Mouse (Mus musculus): Measurements from ENCODE around the gene Golga2. TPM values are rescaled to one million over a fixed set of nuclear protein-coding genes. Genes with fewer than 3 reads are reported as not detected.
A peak's percentile ranks its signal among the peaks of the same experiment; 100 is the strongest.

The Golga2 gene
- total RNA-seq, 2 experiments from 2014 or later = 79.9 to 81.2 TPM

DNA sequence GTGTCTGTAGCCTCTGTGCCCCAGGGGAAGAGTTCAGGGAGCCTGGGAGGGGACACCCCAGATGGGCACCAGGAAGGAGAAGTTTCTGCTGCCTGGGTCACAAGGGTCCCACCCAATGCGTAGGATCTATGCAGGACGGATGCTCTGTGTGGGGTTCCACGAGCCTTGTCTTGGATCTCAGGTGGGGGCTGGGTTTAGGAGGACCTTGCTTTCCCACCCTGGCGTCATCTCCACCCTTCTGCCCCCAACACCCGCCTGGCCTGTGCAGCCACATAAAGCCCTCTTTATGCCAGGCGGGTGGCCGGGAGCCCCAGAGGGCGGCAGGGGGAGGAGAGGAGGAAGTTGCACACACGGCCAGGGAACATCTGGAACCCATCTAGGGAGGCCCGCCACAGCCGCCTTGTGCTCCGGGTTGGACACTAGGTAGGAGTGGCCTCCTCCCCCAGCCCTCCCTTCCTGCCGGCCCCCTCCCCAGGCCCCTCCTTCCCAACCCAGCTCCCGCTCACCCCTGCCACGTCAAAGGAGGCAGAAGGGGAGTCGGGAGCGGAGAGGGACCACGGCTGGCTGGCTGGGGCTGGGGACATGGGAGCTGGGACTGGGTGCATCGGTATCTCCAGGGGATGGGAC lies 30.7 kb downstream of the Golga2 start:
- DNase-seq = no peak

DNA sequence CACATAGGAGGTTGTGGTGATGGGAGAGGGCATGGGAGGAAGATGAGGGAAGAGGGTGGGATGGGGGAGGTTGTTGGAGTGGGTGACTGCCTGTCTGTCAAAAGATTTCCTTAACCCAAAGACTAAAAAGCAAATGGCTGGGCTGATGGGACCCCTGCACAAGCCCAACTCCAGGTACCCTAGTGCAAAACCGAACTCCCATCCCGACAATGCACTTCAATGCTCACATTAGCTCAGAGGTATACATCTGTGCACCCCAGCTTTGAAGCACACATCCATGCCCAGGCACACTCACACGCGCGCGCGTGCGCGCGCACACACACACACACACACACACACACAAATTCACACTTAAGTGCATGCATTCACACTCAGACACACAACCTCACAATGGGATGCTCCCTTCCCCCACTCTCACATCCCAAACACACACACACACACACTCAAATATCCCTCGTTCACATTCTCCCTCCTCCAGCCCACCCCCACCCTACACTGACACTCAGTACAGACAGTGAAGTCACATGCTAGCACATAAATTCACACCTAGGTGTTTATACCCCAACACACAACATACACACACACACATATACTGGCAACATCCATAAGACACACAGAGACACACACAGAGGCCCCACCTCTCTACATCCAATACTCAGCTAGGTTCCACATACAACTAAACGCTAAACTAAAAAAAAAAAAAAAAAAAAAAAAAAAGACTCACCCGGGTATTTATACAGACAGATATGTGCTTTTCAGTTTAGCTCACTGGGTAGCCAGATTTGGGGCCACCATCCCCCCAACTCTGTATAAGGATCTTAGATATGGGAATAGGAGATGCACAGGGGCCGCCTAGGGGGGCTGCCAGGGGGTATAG lies 31.8 kb downstream of the Golga2 start:
- no peak for DNase-seq

DNA sequence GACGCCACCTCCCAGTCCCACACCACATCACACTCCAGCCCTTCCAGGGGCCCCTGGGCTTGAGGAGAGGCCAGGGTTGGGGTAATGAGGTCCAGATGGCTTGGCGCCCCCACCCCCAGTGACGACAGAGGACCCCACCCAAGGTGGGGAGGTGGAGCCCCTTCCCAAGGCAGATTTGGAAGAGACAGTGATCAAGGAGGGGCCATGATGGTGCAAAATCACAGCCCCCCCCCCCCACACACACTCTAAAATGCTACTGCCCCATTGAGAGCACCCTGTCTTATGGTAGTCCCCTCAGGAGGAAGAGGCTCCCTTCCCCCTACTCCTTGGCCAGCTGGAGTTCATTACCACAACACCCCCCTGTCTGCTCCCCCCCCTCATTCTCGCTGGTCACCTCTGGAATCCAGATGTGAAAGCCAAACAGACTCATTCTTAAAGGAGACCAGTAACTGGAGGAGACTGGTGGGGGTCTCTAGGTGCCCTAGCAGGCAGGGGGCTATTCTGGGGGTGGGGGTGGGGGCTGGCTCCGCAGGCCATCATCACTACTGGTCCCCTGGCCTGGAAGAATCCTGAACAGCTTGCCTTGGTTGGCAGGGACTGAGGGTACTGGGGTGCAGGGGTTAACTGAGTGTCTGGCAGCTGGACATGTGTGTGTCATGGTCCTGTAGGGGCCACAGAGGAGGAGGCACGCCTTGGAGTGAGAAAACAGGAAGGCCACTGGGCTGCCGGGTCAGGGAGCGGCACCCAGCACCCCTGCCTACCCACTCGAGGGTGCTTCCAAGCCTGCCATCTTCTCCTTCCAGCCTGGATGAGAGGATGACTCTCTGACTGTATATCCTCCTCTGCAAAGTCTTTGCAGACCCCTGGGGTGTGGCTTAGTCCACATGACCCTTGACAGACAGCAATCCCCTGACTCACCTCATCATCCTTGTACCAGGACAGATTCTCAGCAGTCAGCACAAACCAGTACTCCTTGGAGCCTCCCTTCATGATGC lies 32.7 kb downstream of the Golga2 start:
- no peak for DNase-seq

DNA sequence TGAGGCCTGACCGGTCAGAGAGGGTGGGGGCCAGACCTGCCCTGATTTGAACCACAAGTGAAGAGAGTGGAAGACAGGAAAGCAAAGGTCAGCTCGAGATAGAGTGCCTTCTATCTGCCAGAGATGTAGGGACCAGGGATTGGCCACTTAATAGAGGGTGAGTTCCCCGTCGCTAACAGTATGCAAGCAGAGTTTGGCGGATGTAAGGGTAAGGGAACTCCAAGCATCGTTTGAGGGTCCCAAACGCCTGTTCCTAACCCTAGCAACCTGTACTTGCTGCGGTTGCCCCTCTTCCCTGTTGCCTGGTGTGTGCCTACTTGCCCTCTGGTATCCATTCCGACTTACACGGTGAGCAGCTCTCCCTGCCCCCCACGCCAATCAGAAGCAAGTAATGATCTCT lies 33.5 kb downstream of the Golga2 start:
- no peak for DNase-seq

DNA sequence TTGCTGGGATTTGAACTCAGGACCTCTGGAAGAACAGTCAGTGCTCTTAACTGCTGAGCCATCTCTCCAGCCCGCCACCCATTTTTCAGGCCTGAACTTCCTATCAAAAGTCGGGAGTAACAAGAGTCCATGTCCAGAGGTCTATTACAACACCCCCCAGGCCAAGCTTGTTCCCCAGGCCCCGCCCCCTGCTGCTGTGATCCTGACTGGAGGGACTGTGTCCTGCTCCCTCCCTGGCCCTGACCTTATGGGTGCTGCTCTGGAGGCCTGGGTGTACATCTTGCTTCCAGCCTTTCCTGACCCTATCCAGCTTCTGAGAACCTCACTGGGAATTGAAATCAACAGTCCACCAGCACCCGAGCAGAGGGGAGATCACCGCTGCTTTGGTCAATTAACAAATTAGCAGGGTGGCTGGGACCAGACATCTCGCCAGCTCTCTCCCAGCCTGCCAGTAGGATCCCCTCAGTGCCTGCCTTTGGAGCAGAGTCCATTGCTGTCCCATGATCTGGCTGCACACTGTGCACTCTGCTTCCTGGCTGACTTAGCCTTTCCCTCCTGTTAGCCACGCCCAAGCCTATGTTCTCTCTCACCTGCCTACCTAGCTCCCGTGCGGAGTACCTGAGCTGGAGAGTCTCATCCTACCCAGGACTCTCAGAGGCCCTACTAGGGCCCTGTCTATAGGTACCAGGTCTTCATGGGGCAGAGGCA lies 34.6 kb downstream of the Golga2 start:
- DNase-seq = no peak

DNA sequence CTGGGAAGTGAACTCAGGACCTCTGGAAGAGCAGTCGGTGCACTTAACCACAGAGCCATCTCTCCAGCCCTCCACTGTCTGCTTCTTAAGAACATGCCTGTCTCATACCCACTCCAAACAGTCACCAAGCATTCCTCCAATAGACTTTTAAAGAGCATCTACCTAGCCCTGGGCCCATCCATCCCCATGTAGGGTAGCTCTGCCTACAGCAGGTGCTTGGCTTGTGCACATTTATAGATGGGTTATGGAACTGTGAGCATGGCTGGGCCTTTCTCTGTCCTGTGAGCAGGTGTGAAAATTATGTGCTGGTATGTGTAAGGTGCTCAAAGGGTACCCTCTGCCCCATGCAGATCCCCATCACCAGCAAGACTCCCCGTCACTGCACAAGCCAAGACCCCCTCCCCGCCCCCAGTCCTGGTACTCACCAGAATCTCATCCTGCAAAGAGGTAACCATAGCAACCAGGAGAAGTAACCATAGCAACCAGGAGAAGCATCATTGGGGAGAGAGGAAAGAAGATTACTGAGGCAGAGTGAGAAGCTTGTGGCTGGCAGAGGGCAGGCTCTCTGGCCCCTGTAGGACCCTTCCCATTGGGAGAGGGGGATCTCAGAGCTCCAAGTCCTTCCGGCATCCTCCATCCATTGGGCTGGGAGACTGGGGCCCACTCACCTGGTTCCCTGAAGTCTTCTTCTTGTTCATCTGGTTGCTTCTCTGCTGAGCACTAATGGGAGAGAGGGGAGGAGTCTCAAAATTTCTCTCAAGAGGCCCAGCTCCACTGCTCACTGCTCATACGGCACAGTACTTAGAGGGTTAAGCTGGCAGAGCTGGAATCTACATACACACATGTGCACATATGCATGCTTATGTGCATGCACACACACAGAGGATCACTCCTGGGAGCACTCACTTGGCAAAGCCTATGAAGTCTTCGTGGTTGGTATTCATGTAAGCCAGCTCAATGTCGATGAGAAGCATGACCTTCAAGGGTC lies 35.9 kb downstream of the Golga2 start:
- no peak for DNase-seq

DNA sequence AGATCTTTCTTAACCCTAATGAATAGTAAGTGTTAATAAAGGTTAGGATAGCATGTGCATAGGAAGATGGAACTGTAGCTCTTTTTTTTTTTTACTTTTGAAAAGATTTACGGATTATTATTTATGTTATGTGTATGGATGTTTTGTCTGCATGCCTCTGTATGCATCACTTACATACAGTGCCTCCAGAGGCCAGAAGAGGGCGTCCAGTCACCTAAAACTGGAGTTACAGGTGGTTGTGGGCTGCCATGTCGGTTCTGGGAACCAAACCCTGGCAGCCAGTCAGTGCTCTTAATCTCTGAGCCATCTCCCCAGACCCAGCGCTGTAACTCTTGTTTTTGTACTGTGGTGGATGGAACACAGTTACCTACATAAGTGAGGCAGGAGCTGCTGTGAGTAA lies 37.1 kb downstream of the Golga2 start:
- no peak for DNase-seq

DNA sequence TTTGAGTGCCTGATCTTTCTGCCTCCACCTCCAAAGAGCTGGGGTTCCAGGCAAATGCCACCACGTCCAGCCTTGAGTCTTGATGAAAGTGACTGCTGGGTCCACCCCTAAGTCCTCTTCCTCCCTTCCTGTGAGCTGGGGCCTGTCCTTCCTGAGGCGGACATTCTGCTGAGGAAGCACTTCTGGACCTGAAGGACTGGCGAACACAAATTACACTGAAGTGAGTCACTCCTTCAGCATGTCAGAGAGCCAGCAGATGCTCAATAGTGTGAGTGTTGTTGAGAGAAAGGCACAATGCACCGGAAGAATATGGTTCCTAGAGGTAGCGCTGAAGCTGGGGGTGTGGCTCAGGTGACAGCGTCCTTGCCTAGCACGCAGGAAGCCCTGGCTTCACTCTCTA lies 38.2 kb downstream of the Golga2 start:
- DNase-seq = no peak

DNA sequence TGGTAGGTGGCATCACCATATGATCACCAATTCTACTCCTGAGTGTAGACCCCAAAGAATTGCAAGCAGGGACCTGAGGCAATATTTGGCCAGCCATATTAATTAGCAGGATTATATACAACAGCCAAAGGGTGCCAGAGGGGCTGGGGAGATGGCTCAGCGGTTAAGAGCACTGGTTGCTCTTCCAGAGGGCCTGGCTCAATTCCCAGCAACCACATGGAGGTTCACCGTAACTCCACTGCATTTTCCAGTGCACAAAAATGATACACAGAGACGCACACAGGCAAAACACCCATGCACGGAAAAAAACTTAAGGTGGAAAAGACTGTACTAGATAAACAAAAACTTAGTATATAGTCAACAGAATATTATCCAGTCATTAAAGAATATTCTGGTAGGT lies 40.0 kb downstream of the Golga2 start:
- DNase-seq = no peak

DNA sequence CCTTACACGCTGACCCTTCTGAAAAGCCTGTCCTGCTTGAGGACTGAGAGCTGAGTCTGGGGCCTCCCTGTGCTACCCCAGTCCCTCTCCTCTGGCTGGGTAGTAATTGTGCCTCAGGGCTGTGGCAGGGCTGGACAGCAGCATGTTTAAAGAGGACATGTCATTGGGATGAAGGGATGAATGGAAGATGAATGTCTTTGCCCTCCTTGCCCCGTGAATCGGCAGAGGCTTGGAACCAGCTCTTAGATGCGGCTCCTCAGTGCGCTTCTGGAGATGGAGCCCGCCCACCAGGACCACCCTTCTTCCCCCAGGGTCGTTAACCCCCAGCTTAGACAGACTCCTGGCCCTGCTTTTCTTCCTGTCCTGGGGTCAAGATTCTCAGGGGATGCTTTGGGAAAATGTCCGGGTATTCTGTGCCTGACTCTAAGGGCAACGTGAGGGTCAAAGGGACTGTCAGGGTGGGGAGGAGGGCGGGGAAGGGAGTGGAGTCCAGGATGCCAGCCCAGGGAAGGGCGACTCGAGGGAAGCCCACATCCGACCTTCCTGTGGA lies 41.8 kb downstream of the Golga2 start:
- no peak for DNase-seq

DNA sequence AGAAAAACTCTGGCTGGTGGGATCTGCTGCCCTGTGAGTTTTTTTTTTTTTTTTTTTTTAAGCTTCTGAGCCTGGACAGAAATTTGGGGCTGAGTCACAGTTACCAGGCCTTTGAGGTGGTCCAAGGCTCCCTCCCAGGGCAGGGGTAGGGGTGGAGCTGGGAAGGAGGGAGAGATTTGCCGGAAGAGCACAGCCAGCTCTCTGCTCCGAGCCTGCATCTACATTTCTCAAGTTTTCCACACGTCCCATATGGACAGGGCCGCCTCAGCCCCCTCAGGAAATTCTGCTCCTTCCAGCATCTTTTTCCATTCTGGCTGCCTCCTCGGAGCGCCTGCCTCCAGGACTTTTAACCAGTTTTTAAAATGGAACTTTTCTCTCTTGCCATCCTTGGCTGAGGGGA lies 42.3 kb downstream of the Golga2 start:
- DNase-seq = no peak

DNA sequence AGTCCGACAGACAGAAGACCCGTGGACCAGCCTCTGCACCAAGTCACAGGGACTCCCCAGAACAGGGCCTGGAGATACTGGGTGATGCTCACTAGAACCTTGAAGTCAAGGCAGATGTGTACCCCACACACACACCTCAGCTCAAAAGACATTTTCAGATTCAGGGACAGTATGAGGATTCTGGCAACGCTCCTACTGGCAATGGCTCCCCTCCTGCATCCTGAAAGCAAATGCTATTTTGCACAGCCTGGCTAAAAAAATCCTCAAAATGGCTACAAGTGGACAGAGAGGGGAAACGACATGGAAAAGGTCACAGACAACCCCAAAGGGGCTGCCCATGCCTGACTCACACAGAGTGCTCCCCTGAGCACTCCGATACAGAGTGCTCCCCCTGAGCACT lies 45.0 kb downstream of the Golga2 start:
- no peak for DNase-seq

DNA sequence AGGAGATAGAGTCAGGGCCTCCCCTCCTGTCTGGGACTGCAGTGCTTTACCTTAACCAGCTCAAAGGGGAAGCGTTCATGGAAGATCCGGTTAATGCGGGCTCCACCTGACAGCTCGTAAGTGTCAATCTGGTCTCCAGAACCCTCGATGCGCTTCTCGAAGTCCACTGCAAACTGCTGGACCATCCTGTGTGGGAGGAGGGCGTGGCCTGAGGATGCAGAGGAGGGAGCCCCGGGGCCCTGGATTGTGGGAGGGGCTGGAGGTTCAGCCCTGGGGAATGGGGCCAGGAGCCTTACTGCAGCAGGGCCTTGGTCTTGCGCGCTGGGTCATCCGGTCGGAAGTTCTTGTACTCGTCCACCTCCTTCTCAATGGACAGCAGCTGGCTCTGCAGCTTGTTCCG lies 48.7 kb downstream of the Golga2 start:
- no peak for DNase-seq

DNA sequence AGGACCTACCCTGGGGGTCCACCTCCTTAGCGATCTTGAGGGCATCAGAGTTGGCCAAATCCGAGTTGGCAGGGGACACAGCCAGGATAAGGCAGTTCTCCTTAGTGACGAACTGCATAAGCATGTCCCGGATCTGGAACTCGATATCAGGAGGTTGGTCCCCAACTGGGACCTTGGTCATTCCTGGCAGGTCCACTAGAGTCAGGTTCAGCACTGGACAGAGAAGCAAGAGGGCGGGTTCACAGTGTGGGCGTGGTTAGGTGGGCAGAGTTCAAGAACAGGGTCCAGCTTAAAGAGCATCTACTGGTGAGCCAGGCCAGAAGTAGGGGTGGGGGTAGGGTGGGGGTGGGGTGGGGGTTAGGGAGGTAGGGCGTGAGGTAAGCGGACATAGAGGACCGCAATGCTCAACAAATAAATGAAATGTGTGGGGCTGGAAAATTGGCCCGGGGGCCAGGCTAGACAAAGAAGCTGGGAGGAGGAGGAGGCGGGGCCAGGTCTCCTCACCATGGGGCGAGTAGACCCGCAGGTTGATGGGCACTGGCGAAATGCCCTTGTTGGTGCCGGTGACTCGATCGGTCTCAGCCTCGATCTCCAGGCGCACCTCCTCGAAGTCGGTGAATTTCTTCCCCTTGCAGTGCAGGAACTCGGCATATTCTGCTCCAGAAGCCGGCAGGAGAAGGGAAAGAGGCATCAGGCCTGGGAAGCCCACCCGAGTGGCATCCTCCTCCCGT lies 52.9 kb downstream of the Golga2 start:
- no peak for DNase-seq

DNA sequence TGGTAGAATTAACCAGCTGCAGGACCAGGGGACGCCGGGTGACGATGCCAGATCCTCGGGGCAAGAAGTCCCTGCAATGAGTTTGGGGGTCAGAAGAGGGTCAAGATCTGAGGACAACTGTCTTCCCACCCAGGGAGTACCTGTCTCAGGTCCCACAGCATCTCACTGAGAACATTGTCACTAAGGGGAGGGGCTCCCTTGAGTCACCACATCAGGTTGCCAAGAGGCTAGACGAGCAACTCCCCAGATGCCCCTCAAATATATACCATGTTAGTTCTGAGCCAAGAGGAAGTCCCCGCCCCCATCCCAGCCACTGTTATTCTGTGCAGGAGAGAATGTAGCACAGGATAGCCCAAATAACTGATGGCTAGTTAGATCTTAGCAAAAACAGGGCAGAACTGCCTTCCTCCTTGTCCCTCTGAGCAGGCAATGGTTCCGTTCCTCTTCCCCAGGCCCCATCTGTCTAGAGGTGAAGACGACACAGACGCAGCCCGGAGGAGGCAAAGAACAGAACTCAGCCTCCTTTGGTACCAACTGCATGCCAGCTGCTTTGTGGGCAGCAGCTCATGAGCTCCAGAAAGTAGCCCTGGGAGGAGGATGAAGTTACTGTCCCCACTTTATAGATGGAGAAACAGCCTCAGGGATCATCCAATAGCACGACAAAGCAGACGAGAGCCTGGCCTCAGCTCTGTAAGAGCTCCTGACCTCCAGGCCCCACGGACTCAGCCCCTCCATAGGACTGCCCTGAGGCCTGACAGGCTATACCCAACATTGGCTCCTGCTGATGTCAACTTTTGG lies 53.9 kb downstream of the Golga2 start:
- peak; percentile 57 to 61 for DNase-seq

DNA sequence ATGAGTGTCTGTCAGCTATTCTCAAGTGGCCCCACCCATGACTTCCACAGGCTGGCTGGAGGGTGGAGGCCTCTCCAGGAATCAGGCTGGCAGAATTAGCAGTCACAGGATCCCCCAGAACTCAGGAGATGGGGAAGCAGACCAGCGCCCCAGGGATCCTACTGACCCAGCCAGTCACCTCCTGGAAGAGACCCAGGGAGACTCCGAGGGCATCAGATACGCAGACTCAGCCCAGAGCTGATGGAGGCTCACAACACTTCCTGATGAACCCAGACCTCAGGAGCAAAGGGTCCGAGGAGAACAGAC lies 54.4 kb downstream of the Golga2 start:
- DNase-seq = no peak

DNA sequence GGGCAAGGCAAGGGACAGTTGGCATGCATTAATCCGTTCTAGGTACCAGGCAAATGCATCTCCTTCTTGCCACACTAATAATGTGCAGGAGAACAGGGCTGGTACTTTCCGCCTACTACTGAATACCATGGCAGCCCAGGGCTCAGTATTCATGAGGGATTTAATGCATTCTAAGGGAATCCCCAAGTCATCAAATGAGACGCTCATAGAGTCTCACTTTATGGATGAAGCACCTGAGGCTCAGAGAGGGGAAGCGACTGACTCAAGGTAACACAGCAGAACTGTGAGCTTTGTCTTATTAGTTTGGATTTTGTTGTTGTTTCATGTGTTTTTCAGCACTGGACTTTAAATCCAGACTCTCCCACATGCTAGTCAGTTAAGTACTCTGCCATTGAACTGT lies 54.9 kb downstream of the Golga2 start:
- DNase-seq = no peak

DNA sequence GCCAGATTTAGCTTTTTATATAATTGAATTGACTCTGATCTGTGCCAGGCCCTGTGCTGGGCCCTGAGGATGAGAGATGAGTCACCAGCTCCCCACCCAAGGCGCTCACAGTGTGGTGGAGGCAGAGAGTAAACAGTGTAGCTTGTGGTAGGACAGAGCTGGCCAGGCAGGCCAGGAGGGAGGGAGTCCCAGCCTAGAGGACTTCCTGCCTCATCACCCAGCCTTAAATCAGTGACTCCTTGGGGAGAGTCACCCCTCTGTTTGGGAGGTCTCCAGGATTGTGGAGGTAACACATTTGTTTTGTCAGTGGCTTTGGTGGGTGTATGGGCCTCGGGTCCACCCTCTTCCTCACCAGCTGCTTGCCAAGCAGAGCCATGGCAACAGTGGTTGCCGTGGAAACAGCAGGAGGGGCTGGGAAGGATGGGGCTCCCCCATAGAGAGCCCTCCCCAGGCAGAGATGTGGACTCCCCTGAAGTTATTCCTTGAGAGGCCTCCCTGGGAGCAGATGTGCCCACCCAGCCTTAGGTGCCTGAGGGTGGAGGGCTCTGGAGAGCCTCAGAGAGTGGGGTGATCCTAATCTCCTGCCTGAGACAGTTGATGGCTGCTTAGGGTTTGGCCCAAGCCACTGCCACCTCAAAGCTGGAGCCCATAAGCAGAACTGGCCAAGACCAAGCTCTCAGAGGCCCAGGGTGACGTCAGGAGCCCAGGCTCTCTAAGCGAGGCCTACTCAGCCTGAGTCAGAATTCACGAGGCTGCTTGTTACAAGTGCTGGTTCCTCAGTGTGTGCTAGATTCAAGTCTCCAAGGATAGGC lies 55.6 kb downstream of the Golga2 start:
- peak; percentile 79 to 80 for DNase-seq

DNA sequence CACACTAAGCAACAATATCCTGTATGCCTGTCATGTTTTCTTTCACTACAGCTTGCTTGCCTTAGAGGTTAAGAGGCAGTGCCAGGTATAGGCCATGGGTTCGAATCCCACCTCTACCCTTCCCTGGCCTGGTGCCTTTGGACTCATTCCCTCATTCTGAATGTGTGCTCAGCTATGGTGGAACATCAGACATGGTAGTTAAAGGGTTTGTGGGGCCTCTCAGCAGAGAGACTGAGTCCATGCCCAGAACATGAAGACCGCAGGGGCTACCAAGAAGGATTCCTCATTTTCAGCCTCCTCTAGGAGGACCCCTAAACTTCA lies 56.1 kb downstream of the Golga2 start:
- no peak for DNase-seq

All from layer of hippocampus, postnatal 36 days (tissue).